Mouse (Mus musculus): ENCODE data around the gene Stk38.
"Not testable (repeated sequence)": the region's sequence is repeated elsewhere in the genome, so short reads cannot be mapped to it uniquely, and the experiment has no call there.

Stk38 gene

DNA sequence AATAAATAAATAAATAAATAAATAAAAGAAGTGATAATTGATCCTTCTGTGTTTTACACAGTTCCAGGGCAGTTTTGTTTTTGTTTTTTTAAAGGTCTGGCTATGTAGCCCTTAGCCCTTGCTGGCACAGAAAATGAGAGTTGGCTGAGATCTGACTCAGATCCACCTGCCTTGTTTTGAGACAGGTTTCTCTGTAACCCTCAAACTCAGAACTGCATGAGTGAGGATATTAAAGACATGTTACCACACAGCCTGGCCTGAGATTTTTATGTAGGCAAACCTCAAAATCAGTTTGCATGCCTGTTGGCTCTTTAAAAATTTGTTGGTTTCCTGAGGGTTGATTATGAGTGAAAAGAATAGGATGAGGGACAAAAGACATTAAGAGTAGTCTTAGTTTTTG, 27.7 kb upstream of the Stk38 start:
- no peak for DNase-seq (ENCODE audit: low read depth, low spot score)

DNA sequence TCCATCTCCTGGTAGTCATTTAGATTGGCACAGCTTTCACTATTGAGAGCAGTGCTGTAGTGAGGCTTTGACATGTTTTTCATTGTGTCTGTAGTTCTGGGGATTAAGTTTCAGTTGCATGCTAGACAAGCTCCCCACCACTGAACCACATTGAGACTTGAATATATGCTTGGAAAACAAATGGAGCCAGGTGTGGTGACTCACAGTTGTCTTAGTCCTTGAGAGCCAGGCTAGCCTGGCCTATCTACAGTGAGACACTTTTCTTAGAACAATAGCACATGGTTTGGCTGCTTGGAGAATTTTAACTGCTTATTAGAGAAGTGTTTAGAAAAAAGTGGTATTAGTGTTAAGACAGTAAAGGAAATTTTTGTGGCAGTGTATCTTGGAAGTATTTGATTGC, 26.5 kb upstream of the Stk38 start:
- no peak for DNase-seq (ENCODE audit: low read depth, low spot score)

DNA sequence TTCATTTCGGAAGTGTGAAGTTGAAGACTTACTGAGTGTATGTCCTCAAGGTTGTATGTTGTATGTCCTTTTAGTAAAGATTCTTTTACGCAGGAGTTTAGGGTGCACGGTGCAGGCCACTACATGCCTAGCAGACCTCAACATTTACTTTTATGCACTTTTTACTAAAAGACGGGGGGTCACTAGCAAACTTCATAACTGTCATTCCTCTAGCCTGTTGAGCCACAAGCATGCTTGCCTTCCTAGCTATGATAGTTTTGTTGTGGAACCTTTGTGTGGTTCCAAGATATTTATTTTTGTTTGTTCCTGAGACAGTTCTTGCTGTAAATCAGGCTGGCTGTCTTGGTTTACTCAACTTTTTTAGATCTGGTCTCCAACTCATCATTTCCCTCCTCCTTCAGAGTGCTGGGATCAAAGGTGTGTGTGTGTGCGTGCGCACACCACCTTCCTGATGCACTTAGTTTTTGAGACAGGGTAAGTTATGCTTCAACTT, 25.8 kb upstream of the Stk38 start:
- DNase-seq (ENCODE audit: low read depth, low spot score): no peak

DNA sequence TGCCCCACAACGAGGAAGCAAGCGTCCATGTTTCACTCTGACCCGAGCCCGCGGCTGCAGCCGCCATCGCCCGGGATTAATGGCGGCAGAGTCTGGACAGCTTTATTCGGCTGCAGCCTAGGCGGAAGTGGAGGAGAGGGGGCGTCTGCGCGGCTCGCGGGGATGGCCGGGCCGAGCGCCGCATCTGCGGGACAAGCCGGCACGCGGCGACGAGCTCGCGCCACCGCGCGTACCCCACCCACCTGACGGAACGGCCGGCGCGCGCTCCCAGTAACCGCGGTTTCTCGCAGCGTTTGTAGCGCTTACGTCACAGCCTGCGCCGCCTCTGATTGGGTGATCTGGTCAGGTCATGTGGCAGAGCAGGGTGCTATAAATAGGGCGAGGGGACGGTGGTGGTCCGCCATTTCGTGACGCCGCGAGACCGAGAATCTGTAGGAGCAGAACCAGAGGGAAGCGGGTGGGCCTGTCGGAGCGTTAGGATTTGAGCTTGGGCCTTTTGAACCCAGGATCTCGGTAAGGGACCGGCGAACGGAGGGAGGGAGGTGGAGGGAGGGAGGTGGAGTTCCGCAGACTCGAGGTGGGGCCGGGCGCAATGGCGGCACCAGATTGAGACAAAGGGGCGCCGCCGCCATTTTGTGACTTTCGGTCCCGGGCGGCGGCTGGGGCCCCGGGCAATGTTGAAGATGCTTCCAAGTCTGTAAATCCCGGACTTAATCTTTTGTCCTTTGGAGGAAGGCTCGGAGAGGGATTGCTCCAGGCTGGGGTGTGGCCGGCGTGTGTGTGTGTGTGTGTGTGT, 24.7 kb upstream of the Stk38 start, which contains the start of gene Srsf3:
TSS of gene Srsf3 (plus strand) at position 355 of the 796 bp plus-strand sequence.
- peak; percentile 99 for DNase-seq (ENCODE audit: low read depth, low spot score)

DNA sequence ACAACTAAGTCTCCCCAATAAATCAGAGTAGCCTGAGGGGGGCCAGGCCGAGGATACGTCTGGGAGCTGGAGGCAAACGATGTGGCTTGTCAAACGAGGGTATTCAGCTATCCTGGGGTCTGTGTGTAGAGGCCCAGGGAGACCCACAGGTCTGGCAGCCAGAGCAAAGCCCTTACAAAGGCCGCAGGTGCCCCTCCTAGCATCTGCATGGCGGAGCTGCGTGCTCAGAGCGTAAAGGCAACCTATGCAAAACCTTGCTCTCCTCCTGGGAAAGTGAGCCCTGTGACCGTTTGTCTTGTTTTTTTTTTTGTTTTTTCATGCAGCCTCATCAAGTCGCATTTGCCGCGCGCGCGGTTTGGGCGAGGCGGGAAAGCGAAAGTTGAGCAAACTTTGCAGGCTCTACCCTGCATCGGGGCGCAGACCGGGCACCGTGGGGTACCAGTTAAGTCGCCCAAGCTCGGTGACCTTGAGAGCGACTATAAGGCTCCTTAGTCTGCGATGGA, 24.0 kb upstream of the Stk38 start:
- no peak for DNase-seq (ENCODE audit: low read depth, low spot score)

DNA sequence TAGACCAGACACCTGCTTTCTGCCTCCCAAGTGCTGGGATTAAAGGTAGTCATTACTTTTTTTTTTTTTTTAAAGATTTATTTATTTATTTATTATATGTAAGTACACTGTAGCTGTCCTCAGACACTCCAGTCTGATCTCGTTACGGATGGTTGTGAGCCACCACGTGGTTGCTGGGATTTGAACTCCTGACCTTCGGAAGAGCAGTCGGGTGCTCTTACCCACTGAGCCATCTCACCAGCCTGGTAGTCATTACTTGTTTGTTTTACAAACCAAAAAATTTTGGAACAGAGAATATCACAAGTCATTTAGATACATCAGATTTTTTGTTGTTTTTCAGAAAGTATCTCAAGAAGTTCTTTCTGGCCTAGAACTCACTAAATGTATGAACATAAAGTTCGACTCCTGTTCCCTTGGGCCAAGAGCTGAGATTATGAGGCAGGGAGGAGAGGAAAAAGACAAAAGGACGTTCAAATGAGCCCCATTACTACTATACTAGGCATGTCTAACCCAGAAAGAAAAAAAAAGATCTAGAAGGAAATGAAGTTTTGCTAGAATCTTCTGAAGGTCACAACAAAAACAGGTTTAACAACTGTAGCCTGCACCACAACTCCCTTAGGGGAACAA, 23.4 kb upstream of the Stk38 start:
- not testable (repeated sequence) for DNase-seq (ENCODE audit: low read depth, low spot score)

DNA sequence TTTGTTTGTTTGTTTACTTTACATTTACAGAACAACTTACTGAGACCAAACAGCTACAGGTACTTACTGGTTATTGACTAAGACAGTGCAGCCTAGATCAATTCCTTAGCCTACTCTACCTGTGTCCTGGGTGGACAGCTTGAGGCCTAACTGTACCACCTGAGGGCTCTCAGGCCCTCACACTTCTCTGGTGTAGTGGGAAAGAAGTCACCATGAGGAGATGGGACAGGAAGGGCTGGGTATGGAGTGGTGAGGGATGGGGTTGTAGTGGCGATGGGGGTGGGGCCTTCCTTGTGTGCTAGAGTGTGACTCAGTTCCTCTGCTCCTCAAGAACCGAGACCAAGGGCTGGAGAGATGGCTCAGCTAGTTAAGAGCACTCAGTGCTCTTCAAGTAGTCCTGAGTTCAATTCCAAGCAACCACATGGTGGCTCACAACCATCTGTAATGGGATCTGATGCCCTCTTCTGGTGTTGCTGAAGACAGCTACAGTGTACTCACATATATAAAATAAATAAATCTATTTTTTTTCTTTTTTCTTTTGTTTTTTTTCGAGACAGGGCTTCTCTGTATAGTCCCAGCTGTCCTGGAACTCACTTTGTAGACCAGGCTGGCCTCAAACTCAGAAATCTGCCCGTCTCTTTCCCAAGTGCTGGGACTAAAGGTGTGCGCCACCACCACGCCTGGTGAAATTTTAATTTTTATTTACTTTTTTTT, 22.7 kb upstream of the Stk38 start:
- no peak for DNase-seq (ENCODE audit: low read depth, low spot score)

DNA sequence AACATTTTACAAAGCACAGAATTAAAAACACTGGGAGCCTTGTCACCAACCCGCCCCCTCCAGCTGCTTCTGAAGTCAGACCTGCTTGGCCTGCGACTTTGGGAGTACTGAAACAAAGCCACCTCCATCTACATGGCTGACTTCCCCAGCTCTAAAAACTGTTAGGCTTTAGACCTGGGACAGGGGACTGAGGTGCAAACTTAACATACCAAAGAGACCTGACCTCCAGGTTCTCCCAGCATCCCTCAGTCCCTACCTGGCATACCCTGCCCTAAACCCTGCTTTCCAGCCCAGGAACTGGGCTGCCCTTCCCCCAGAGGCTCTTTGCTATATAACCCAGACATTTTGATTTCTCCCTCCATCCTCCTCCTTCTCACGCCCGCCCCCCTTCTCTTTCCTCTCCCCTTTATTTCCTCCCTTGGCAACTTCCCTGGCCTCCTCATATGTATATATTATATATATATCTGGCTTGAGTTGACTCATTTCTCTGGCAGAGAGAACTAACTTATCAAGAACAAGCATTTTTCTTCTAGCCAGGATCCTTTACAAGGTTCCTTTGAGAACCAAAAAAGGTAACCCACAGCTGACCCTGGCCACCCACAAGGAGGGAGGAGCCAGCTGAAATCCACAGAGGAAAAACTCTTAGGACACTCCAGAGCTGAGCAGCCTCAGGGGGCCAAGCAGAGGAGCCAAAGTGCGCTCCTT, 19.0 kb upstream of the Stk38 start:
- DNase-seq (ENCODE audit: low read depth, low spot score): no peak

DNA sequence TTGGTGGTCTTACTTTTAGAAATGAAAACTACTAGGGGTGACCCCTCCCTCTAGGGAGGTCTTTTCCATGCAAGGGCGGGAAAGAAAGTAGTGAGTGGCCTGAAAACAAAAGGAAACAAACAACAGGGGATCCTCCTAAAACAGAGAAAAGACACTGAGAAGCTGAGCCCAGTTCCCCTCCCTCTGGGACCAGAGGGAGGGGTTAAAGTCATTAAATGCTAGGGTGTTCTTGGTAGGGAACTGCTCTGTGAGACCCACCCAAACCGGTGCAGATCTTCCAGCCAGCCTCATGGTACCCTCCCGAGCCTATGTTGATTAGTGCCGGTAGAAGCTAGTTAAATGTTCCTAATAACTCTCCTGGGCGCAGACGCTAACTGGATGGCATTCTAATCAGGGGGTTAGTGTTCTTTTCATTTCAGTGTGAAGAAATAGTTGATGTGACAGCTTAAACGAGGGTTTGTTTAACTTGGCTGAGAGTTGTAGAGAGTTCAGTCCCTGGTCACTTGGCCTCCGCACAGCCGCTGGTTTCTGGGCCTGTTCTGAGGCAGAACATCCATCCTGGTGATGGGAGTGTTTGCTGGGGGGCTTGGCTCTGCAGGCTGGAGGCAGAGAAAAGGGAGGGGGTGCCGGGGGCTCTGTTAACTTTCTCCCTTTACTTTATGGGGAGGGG, 17.2 kb upstream of the Stk38 start:
- no peak for DNase-seq (ENCODE audit: low read depth, low spot score)

DNA sequence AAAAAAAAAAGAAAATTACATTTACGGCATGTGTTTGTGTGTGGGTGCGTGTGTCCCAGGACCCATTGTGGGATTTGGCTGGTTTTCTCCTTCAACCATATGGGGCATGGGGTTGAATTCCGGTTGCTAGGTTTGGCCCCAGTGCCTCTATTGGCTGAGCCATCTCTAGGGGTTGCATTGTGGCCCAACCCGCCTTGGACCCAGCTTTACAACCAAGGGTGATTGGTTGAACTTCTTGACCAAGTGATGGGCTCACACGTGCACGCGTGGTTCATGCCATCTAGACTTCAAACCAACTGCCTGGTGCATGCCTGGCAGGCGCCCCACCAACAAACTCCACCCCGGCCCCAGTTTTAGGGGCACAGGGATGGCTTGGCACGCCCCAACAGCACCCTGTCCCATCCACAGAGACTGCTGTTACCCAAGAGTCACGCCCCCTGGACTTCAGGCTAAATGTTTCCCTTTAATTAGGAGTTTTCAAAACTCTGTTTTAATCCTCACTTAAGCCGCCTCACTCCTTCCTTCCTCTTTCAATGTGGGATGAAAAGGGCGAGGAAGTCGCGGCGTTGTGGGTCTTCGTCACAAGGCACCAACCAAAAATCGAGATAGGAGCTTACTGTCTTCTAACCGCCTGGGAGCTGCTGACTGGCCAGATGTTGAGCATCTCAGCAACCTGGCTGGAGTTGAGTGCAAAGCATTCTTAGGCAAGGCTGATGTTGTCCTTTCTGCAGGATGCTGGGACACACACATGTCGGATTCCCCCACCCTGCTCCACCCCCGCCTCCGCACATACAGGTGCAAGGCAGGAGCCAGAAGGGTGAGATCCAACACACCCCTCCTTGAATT, 16.5 kb upstream of the Stk38 start:
- DNase-seq (ENCODE audit: low read depth, low spot score): no peak

DNA sequence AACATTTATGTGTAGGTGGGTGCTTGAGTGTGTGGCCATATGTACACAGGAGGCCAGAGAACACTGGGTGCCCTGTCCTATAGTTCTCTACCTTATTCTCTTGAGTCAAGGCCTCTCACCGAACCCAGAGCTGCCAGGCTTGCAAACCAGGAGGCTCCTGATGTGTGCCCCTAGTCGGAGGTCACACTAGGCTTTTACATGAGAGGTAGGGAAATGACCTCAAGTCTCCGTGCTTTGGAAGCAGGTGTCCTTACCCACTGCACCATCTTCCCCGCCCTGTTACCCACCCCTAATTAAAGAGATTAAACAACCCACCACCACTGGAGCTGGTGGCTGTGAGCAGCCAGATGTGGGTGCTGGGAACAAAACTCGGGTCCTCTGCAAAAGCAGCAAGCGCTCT, 15.6 kb upstream of the Stk38 start:
- no peak for DNase-seq (ENCODE audit: low read depth, low spot score)

DNA sequence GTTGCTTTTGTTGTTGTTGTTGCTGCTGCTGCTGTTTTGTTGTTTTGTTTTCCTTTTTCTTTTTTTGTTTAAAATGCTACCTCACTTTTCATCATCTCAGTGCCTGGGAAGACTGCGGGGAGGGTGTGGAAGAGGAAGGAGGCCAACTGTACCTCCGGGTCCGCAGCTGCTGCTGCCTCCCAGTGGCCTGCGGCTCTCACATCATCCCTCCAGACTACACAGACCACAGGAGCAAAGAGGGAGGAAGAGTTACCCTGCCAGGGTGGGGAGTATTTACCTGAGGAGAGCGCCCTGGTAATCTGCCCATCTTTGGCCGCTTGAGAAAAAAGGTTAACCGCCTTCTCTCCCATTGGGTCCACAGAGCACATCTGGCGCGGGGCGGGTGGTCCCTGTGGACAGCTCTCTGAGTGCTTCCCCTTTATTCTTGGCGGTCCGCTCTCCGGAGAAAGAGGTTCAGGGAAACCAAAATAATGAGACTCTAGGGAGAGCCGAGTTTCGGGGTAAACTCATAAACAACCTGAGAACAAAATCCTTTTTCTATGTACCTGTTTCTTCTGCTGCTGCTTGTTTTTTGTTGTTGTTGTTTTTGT, 14.5 kb upstream of the Stk38 start:
- DNase-seq (ENCODE audit: low read depth, low spot score): no peak

DNA sequence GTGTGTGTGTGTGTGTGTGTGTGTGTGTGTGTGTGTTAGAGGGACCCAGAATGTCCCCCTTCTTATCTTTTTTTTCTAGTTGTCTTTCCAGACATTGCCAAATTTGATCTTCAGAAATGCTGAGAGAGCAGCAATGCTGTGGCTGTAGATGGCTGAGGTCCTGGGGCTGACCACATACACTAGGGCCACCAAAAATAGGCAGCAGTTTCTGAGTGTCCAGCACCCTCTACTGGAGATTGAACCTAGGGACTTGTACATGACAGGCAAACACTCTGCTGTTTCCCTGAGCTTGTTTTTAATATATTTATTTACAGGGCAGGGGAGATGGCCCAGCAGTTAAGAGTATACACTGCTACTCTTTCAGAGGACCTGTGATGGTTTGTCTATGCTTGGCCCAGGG, 12.6 kb upstream of the Stk38 start:
- DNase-seq (ENCODE audit: low read depth, low spot score): peak; percentile 68

DNA sequence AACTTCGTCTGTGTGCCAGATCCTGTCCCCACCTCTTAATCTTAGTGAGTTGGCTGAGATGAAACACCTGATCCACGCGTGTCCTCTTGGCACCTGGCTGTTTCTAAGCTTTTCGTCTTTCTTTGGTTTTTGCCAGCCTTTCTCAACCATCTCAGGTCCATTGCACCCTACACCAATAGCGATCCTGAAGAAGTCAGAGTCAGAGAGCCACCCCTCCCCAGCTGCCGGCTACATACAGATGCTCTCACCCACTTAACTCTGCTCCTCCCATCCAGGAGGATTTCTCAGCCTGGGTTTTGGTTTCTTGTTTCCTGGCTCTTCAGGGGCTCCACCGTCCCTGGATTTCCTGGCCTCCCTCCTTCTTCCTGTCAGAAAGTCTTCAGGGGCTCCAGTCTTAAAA, 11.6 kb upstream of the Stk38 start:
- DNase-seq (ENCODE audit: low read depth, low spot score): no peak

DNA sequence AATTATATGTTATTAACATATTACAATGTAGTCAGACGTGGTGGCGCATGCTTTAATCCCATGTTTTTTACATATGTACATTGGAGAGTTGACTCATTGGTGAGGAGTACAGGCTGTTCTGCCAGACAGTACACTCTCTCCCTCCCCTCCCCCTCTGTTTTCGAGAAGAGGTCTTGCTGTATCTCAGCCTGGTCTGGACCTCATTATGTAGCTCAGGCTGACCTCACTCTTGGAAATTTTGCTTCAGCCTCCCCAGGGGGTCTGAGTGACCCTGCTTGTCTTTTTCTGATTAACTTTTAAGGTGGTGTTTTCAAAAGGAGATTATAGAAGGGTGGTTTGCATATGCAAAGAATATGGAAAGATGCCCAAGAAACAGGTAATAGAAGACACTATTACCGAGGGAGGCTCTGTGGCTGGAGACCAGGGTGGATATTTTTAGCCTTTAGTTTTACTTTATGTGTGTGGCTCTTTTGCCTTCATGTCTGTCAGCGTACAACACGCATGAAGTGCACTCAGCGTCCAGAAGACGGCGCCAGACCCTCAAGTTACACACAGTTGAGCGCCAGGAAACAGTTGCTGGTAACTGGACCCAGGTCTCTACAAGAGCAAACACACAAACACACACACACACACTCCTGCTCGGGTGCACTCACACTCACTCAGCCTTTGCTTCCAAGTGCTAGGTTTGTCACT, 10.6 kb upstream of the Stk38 start:
- DNase-seq (ENCODE audit: low read depth, low spot score): peak; percentile 89

DNA sequence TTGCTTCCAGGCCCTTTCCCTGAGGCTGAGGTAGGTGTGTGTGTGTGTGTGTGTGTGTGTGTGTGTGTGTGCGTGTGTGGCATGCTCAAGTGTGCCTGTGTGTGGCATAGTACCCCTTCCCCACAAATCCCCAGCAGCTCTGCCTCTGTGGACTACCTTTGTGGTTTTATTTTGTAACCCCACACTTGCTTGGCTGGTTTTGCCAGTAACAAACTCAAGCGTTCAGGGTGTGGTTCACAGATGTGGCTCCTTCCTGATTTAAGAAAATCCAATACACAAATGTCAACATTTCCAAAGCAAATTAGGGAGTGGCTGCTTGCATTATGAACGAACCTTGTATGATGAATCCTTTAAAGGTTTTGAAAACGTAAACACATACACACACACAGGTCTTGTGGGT, 8.9 kb upstream of the Stk38 start:
- no peak for DNase-seq (ENCODE audit: low read depth, low spot score)

DNA sequence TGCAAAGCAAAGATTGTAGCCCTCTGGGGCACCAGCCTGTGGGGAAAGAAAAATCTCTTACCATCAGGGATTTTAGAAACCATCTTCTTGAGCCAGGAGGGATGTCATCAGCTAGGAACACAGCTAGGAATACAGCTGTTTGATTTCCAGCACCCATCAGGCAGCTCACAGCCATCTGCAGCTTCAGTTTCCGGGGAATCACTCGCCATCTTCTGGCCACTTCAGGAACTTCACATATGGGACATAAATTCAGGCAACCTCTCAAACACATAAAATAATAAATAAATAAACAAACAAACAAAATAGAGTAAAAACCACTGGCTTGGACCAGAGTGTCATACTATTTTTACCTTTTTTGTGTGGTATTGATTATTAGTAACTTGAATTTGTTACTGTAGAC, 7.8 kb upstream of the Stk38 start:
- DNase-seq (ENCODE audit: low read depth, low spot score): no peak

DNA sequence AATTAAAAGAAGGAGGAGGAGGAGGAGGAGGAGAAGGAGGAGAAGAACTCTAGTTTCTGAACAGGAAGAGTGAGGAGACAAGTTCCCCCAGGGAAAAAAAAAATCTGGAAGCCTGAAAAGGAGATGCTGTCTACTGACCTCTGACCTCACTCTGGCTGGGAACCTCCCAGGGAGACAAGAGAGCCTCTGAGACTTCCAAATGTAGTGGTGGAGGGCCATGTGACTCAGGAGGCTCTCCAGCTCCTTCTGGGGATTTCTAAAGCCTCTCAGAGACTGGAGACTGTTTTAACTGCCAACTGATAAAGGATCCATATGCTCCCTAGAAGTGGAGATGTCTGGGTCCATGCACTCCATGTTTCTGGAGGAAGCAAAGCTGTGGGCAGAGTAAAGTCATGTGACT, 6.4 kb upstream of the Stk38 start:
- DNase-seq (ENCODE audit: low read depth, low spot score): peak; percentile 65

DNA sequence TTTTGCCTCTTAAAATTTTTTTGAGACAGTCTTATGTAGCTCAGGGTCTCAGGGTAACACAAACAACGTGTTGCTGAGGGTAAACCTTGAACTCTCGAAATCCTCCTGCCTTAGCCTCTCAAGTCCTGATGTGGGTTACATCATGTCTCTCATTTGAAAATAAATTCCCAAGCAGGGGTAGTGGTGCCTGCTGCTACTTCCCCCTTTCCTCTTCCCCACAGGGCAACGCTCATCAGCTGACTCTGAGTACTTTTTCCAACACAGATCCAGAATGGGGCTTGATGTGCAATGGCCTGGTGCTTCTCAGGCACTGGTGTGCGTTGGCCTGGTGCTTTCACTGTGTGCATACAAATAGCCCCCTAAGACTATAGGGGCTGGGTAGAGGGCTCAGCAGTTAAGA, 1.4 kb upstream of the Stk38 start:
- DNase-seq (ENCODE audit: low read depth, low spot score): no peak

Measured in skeletal muscle tissue, adult 2 months (tissue).